Mouse (Mus musculus): Measurements from ENCODE around the gene Usp18. TPM values are rescaled to one million over a fixed set of nuclear protein-coding genes. Genes with fewer than 3 reads are reported as not detected.

The Usp18 gene
- total RNA-seq, 2 experiments from 2014 or later = 0.39 to 1.1 TPM

- intact Hi-C loops (cut with DNase I) = no loop called here
- DNase-seq (ENCODE audit: low spot score in 2 of 2) = no peak
Measured at GRCm38 (mm10) chr6:121221876-121222597, 23.7 kb upstream of the Usp18 start.

DNA sequence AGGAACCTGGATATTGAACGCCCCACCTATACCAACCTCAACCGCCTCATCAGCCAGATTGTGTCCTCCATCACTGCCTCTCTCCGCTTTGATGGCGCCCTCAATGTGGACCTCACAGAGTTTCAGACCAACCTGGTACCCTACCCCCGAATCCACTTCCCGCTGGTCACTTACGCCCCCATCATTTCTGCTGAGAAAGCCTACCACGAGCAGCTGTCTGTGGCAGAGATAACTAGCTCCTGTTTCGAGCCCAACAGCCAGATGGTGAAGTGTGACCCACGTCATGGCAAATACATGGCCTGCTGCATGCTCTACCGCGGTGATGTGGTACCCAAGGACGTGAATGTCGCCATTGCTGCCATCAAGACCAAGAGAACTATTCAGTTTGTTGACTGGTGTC, 22.7 kb upstream of the Usp18 start:
- DNase-seq (ENCODE audit: low spot score in 2 of 2) = no peak
- intact Hi-C loops (cut with DNase I) = no loop called here

DNA sequence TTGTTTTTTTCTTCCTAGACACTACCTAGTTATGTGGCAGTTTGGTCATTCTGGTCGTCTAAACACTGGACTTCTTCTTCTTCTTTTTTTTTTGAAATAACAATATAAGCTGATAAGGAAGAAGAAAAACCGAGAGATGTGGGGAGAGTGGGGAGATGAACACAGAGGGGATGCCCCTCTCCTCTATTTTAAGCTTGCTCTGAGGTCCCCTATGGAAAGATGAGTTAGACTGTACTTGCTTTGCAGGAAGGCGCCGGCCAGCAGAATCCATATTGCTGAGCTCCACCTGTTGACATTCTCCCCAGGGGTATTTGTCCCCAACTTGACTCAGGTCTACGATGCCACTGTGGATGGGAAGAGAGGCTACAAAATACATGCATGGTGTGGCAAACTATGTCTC, 21.6 kb upstream of the Usp18 start:
- intact Hi-C loops (cut with DNase I) = no loop called here
- DNase-seq (ENCODE audit: low spot score in 2 of 2) = no peak

GRCm38 (mm10) chr6:121224993-121225392, 20.7 kb upstream of the Usp18 start:
- intact Hi-C loops (cut with DNase I) = no loop called here
- no peak for DNase-seq (ENCODE audit: low spot score in 2 of 2)

GRCm38 (mm10) chr6:121226043-121226442, 19.7 kb upstream of the Usp18 start:
- intact Hi-C loops (cut with DNase I) = no loop called here
- no peak for DNase-seq (ENCODE audit: low spot score in 2 of 2)

DNA sequence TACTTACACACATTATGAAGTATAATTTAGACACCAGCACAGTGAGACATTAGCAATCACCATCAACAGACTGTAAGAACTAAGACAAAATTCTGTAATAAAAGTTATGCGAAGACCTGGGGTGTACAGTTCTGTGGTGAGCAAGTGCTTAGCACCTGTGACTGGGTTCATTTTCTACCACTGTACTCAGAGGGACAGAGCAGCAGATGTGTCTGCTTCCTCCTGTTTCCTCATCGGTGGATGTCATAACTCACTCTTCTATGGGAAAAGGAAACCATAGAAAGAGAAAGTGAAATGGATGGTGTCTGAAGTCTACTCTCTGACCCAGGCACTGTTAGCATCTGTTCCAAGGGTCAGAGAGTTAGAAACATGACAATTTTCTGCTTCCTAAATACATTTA, 19.0 kb upstream of the Usp18 start:
- no peak for DNase-seq (ENCODE audit: low spot score in 2 of 2)
- intact Hi-C loops (cut with DNase I) = no loop called here

- DNase-seq (ENCODE audit: low spot score in 2 of 2) = no peak
Measured at GRCm38 (mm10) chr6:121228421-121228820, 17.3 kb upstream of the Usp18 start.

GRCm38 (mm10) chr6:121232652-121233051, 13.1 kb upstream of the Usp18 start:
- intact Hi-C loops (cut with DNase I) = no loop called here
- no peak for DNase-seq (ENCODE audit: low spot score in 2 of 2)

More at GRCm38 (mm10) chr6:121228421-121228820, 17.3 kb upstream of the Usp18 start:
- intact Hi-C loops (cut with DNase I) = no loop called here

DNA sequence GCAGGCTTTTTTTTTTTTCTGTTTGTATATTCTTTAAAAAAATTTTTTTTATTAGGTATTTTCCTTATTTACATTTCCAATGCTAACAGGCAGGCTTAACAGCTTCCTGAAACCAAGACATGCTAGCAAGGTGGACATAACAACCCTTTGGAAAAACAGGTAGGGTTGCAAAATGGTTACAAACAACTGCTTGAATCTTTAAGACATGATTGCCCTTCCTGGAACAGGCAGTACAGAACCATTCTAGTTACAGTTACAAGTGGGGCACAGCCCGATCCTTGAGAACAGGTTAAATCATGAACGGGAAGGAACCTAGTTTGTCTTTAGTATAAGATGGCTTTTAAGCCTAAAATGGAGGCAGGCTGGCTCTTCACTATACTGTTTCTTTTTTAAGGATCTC, 9.3 kb upstream of the Usp18 start:
- DNase-seq (ENCODE audit: low spot score in 2 of 2) = no peak
- intact Hi-C loops (cut with DNase I) = no loop called here

DNA sequence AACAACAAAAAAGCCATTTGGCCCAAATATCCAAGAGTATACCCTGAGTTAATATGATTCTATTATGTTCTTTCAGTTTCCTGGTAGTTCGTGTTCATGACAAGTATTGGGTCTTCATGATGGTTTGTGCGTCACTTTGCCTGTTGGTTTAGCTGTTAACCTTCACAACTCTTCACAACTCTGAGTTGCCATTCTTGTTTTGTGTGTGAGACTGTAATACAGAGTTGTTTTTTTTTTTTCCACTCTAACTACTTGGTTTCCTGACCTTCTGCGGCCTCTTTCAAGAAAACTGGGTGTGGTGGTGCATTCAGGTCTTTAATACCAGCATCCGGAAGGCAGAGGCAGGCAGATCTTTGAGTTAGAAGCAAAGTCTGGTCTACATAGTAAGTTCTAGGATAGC, 7.5 kb upstream of the Usp18 start:
- intact Hi-C loops (cut with DNase I) = no loop called here

DNA sequence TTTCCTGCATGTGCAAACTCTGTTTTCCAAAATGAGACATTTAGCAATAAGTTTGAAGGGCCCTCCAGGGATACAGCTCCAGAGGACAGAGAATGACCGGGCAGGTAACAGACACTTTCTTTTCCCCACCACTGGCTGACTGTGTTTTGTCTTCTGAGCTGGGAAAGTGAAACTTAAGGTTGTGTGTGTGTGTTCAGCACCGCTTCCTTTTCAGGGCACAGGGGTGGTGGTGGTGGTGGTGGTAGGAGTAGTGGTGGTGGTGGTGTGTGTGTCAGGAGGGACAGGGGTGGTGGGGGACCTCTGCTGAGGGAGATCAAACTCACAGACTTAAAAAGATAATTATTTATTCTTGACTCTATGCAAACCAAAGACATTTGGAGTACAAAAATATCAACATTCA, 3.9 kb upstream of the Usp18 start:
- DNase-seq (ENCODE audit: low spot score in 2 of 2) = no peak
- intact Hi-C loops (cut with DNase I) = no loop called here

More for the DNA sequence above, 7.5 kb upstream of the Usp18 start:
- DNase-seq (ENCODE audit: low spot score in 2 of 2) = no peak

DNA sequence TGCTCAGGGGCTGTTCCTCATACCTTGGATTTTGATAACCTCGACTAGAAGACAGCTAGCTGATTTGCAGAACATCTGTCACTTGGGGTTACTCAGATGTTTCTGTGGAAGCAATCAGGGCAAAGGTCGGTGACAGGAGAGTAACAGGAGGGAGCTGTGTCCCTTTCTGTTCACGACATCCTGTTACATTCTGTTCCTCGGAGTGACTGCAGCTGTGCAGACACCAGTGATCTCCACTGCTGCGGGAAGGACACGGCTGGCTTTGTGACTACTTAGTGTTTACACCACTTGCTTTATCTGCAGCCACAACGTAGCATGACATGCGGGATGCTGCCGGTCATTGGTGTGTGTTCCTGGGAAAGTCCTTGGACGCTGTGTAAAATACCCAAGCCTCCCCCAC, 2.5 kb upstream of the Usp18 start:
- no peak for DNase-seq (ENCODE audit: low spot score in 2 of 2)
- intact Hi-C loops (cut with DNase I) = no loop called here

DNA sequence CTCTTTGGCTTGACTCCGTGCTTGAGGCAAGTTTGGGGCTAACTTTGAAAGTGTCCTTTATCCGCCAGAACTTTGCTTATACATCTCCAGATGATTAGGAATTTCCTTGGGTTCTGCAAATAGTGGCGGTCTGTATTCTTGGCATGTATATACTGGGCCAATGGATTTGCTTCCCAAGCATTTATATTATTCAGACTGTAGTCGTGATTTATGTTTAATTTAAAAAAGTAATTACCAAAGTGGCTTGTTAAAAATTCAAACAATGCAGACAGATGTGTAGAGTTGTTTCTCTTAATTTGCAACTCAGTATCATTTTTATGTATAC, 293 bp downstream of the Usp18 start:
- intact Hi-C loops (cut with DNase I) = no loop called here
- no peak for DNase-seq (ENCODE audit: low spot score in 2 of 2)

DNA sequence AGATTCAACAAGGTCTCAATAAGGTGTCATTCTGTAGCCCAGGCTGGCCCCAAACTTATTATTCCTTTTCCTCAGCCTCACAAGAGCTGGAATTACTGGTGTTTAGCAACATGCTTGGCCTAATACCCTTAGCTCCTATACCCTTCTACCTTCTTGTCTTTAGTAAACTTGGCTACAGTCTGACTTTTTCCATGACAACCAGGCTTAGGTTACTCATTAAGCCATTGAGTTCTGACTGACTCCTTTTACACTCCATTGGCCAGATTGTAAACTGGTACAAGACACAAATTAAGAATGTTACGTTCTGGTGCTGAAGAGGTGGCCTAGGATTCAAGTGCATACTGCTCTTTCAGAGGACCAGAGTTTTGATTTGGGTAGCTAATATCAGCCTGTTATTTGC, 4.7 kb downstream of the Usp18 start:
- intact Hi-C loops (cut with DNase I) = no loop called here
- no peak for DNase-seq (ENCODE audit: low spot score in 2 of 2)

DNA sequence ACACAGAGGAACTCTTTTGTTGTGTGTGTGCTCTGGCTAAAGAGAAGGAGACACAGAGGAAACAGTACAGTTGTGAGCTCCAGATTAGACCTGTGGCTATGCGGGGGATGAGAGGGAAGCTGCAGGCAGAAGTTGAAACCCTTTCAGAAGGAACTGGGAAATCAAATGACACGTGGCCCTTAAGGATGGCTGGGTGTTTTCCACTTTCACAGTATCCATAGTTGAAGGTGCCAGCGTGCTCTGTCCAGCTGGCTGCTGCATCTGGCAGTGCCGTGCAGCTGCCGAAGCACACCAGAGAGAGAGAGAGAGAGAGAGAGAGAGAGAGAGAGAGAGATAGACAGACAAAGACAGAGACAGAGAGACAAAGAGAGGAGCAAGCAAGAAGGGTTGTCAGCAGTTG, 5.5 kb downstream of the Usp18 start:
- intact Hi-C loops (cut with DNase I) = no loop called here
- DNase-seq (ENCODE audit: low spot score in 2 of 2) = no peak

GRCm38 (mm10) chr6:121260548-121260947, 14.8 kb downstream of the Usp18 start:
- intact Hi-C loops (cut with DNase I) = no loop called here
- peak; percentile 77 to 80 for DNase-seq (ENCODE audit: low spot score in 2 of 2)

- intact Hi-C loops (cut with DNase I) = no loop called here
- no peak for DNase-seq (ENCODE audit: low spot score in 2 of 2)
Measured at GRCm38 (mm10) chr6:121261233-121261632, 15.5 kb downstream of the Usp18 start.

DNA sequence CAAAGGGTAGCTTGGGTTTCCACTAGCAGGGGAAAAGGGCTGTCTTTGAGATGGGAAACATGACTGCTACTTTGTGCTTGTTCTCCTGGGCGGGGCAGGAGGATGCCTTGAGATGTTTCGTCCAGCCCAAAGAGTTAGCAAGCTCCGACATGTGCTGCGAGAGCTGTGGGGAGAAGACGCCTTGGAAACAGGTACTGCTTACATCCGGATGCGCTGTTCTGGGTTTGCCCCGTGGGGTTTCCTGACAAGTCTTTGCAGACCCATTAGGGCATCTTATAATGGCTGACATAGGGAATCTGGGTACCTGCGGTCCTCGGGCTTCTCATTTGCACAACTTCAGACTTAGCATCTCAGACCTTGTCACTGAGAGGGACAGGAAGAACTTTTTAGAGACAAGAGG, 16.3 kb downstream of the Usp18 start:
- intact Hi-C loops (cut with DNase I) = loop anchor here (2.0 kb wide), 1 partner anchor 77 kb away; no protein-coding TSS in a partner anchor
- DNase-seq (ENCODE audit: low spot score in 2 of 2) = no peak

DNA sequence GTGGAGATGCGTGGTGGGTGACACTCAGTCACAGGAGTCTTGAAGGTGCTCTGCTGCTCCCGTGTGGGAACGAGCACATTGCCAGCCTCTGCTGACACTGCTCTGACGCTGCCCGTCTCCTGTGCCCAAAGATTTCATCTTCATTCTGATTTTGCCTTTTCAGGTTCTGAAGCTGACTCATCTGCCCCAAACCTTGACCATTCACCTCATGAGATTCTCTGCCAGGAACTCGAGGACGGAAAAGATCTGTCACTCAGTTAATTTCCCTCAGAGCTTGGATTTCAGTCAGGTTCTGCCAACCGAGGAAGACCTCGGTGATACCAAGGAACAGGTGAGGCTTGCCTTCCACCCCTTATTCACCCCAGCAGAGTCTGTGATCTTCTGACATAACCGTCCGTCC, 16.8 kb downstream of the Usp18 start:
- DNase-seq (ENCODE audit: low spot score in 2 of 2) = no peak
- intact Hi-C loops (cut with DNase I) = loop anchor here (2.0 kb wide), 1 partner anchor 78 kb away; no protein-coding TSS in a partner anchor

GRCm38 (mm10) chr6:121270156-121270555, 24.4 kb downstream of the Usp18 start:
- intact Hi-C loops (cut with DNase I) = loop anchor here (5.0 to 10.0 kb wide), 2 partner anchors 65 to 97 kb away; no protein-coding TSS in a partner anchor
- DNase-seq (ENCODE audit: low spot score in 2 of 2) = no peak

DNA sequence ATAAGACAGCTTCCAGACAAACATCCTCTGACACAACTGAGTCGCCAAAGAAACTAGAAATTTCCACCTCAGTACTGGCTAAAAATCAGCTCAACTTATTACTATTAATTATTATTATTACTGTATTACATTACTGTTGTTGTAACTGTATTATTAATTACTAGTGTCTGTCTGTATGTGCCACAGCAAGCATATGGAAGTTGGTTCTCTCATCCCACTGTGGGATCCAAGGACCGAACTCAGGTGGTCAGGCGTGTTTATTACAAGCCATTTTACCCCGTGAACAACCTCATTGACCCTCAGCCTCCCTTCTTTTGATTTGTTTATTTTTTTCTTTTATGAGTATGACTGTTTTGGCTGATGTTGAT, 26.0 kb downstream of the Usp18 start:
- no peak for DNase-seq (ENCODE audit: low spot score in 2 of 2)
- intact Hi-C loops (cut with DNase I) = loop anchor here (1.0 to 10.0 kb wide), 3 partner anchors 63 to 262 kb away; no protein-coding TSS in a partner anchor

All from left cerebral cortex, postnatal 25 days (tissue).